In the genomic region with DNA sequence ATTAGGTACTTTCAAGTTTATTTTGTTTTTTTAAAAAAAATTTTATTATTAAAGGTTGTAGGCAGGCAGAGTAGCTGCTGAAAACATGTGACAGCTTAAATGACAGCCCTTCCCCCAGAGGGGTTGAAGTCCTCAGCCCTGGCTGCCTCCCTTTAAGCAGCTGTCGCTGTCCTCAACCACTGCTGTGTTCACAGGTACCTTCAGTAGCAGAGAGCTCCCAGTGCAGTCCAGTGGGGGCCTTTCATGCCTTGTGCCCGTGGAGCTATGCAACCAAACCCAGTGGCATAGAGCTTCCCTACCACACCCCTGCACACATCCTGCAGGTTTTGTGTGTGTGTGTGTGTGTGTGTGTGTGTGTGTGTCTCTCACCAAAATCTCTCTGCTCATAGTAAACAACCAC, we compare ENCODE assay signal across 9 mouse cellular contexts. TPM values are rescaled to one million over a fixed set of nuclear protein-coding genes. Genes with fewer than 3 reads are reported as not detected.
DNase-seq lines count a peak whose midpoint lies in the region; ATAC-seq lines count a peak whose summit lies in the region.
"Had no signal": no experiment of that assay in that cellular context is flagged by ENCODE, and none has a peak within 500 bp of the region (broad histone marks: within the 10 kb centered on the region; RNA-seq: fewer than 3 reads in every experiment).

No protein-coding gene starts in this region.

- no peak for DNase-seq in forebrain, embryonic 11.5 days (ENCODE audit: low spot score)
- no peak for DNase-seq in neural tube, embryonic 10.5 days (ENCODE audit: extremely low spot score, low spot score)
- DNase-seq in thymus, postnatal 36 days, result peak; percentile 17 to 37
- DNase-seq in embryo, embryonic 10 days (ENCODE audit: low spot score), result no peak
- no peak for DNase-seq in adrenal gland, adult 8-10 months

- H3K36me3 ChIP-seq in forebrain, embryonic 12.5 days (replicated peaks), result no peaks in the 10 kb centered on the region
- no peaks in the 10 kb centered on the region; the same call in 1 of the 2 replicates for H3K36me3 ChIP-seq in forebrain, embryonic 11.5 days (ENCODE audit: control insufficient read depth, insufficient read depth, low read length)
- H3K36me3 ChIP-seq in neural tube, embryonic 13.5 days, result 0 out of 2 replicates have a peak, but pooled peaks cover 2% of the 10 kb centered on the region
- H3K36me3 ChIP-seq in liver, embryonic 15.5 days (replicated peaks), result no peaks in the 10 kb centered on the region
- H3K36me3 ChIP-seq: hindbrain, embryonic 15.5 days had no signal

- no peak overlapping the region for H3K27ac ChIP-seq in forebrain, embryonic 12.5 days
- no peak overlapping the region for H3K27ac ChIP-seq in forebrain, embryonic 11.5 days (ENCODE audit: low read depth, low read length)
- H3K27ac ChIP-seq in neural tube, embryonic 13.5 days (replicated peaks), result 0 out of 2 replicates have a peak overlapping the region, but pooled peaks have one; percentile 38
- no peak overlapping the region for H3K27ac ChIP-seq in liver, embryonic 15.5 days (replicated peaks)
- H3K27ac ChIP-seq: hindbrain, embryonic 15.5 days had no signal

- WGBS in forebrain, embryonic 12.5 days, result 38% methylated on average over 2 of the region's 2 CpGs
- WGBS in forebrain, embryonic 11.5 days, result 46% methylated on average over 2 of the region's 2 CpGs
- WGBS in neural tube, embryonic 13.5 days, result 40% methylated on average over 2 of the region's 2 CpGs
- WGBS in liver, embryonic 15.5 days (ENCODE audit: insufficient replicate concordance), result 16% methylated on average over 2 of the region's 2 CpGs

- peak; percentile 53; the same call in 1 of the 2 replicates for ATAC-seq in forebrain, embryonic 12.5 days (ENCODE audit: low FRiP score)
- no peak; the same call in 1 of the 2 replicates for ATAC-seq in forebrain, embryonic 11.5 days (replicated peaks; ENCODE audit: low FRiP score)
- ATAC-seq in neural tube, embryonic 13.5 days (ENCODE audit: low read depth), result peak; percentile 61; the same call in 1 of the 2 replicates
- ATAC-seq in liver, embryonic 15.5 days (ENCODE audit: insufficient read depth), result peak; percentile 75

- H3K4me2 ChIP-seq in forebrain, embryonic 12.5 days, result no peak overlapping the region
- H3K4me2 ChIP-seq in forebrain, embryonic 11.5 days (ENCODE audit: low read depth, low read length, severe bottlenecking), result no peak overlapping the region
- no peak overlapping the region for H3K4me2 ChIP-seq in neural tube, embryonic 13.5 days
- no peak overlapping the region for H3K4me2 ChIP-seq in liver, embryonic 15.5 days
- H3K4me2 ChIP-seq: hindbrain, embryonic 15.5 days had no signal

- peaks cover 12% of the 10 kb centered on the region for H3K4me1 ChIP-seq in forebrain, embryonic 12.5 days
- no peaks in the 10 kb centered on the region for H3K4me1 ChIP-seq in forebrain, embryonic 11.5 days (replicated peaks; ENCODE audit: control insufficient read depth, insufficient read depth, low read length)
- peaks cover 20% of the 10 kb centered on the region for H3K4me1 ChIP-seq in neural tube, embryonic 13.5 days (replicated peaks)
- peaks cover 24% of the 10 kb centered on the region for H3K4me1 ChIP-seq in liver, embryonic 15.5 days (replicated peaks)

- no peak overlapping the region for H3K9ac ChIP-seq in forebrain, embryonic 12.5 days
- no peak overlapping the region for H3K9ac ChIP-seq in forebrain, embryonic 11.5 days (ENCODE audit: low read length)
- H3K9ac ChIP-seq in neural tube, embryonic 13.5 days, result no peak overlapping the region
- H3K9ac ChIP-seq in liver, embryonic 15.5 days, result no peak overlapping the region
- H3K9ac ChIP-seq: hindbrain, embryonic 15.5 days had no signal

- no peak overlapping the region for H3K4me3 ChIP-seq in forebrain, embryonic 12.5 days (replicated peaks)
- H3K4me3 ChIP-seq in forebrain, embryonic 11.5 days (ENCODE audit: low read depth, low read length), result no peak overlapping the region
- no peak overlapping the region for H3K4me3 ChIP-seq in neural tube, embryonic 13.5 days
- H3K4me3 ChIP-seq in liver, embryonic 15.5 days (replicated peaks), result no peak overlapping the region
- H3K4me3 ChIP-seq: hindbrain, embryonic 15.5 days had no signal

- H3K27me3 ChIP-seq in forebrain, embryonic 12.5 days, result no peaks in the 10 kb centered on the region
- H3K27me3 ChIP-seq in forebrain, embryonic 11.5 days (ENCODE audit: control insufficient read depth, insufficient read depth, low read length), result no peaks in the 10 kb centered on the region
- no peaks in the 10 kb centered on the region for H3K27me3 ChIP-seq in neural tube, embryonic 13.5 days
- no peaks in the 10 kb centered on the region for H3K27me3 ChIP-seq in liver, embryonic 15.5 days
- H3K27me3 ChIP-seq: hindbrain, embryonic 15.5 days had no signal

- peaks cover 4% of the 10 kb centered on the region; the same call in 1 of the 2 replicates for H3K9me3 ChIP-seq in forebrain, embryonic 12.5 days
- no peaks in the 10 kb centered on the region; the same call in 1 of the 2 replicates for H3K9me3 ChIP-seq in forebrain, embryonic 11.5 days (ENCODE audit: control insufficient read depth, low read length)
- H3K9me3 ChIP-seq in neural tube, embryonic 13.5 days, result 0 out of 2 replicates have a peak, but pooled peaks cover 4% of the 10 kb centered on the region
- H3K9me3 ChIP-seq in liver, embryonic 15.5 days (replicated peaks), result no peaks in the 10 kb centered on the region
- H3K9me3 ChIP-seq: hindbrain, embryonic 15.5 days had no signal

RNA-seq across cellular contexts. Expression of gene Tbl1xr1, which starts 38.8 kb away (rescaled TPM):
- 33.8 and 36.2 TPM in 2 replicates for polyA plus RNA-seq in forebrain, embryonic 12.5 days (2016; fragmentation: Nextera tagmentation; extraction: Ambion mirVana)
- 28.6 and 30.1 TPM in 2 replicates for polyA plus RNA-seq in forebrain, embryonic 11.5 days (2014; fragmentation: Nextera tagmentation; extraction: Ambion mirVana)
- polyA plus RNA-seq in neural tube, embryonic 13.5 days (2015; fragmentation: Nextera tagmentation; extraction: Ambion mirVana), result 20.7 and 20.8 TPM in 2 replicates
- 4.7 and 6.3 TPM in 2 replicates for polyA plus RNA-seq in liver, embryonic 15.5 days (2015; fragmentation: Nextera tagmentation; extraction: Ambion mirVana)
- total RNA-seq in adrenal gland, adult 8-10 months (2022), result 10 to 100 TPM; 75.9 to 90.5 (median 82.2) TPM

Comparison
In these comparisons a context has a peak if more than half of its experiments do, and no peak if none do; other contexts are left out.
1. DNase-seq: peak in thymus, postnatal 36 days (2 of 2); none in forebrain, embryonic 11.5 days (single experiment), neural tube, embryonic 10.5 days (single experiment), embryo, embryonic 10 days (single experiment) and adrenal gland, adult 8-10 months (single experiment).